Mouse (Mus musculus) testis, adult 2 months (tissue): Measurements from ENCODE around the gene Gramd1b.

Experiments used
- CTCF ChIP-seq: fragments of 200-500 bp; IDR thresholded peaks from 2 replicates; pipeline ENCODE4 v1.5.1; 2012; ENCODE audit warnings: low read depth, mild to moderate bottlenecking, inconsistent platforms, low read length, moderate library complexity; ENCODE audit not compliant: control insufficient read depth, insufficient read depth, insufficient replicate concordance
- POLR2A ChIP-seq: fragments of 200-500 bp; IDR thresholded peaks from 2 replicates; pipeline ENCODE4 v1.6.1; 2012; ENCODE audit warnings: low read depth, mild to moderate bottlenecking, inconsistent platforms, low read length, moderate library complexity; ENCODE audit not compliant: control insufficient read depth

DNA sequence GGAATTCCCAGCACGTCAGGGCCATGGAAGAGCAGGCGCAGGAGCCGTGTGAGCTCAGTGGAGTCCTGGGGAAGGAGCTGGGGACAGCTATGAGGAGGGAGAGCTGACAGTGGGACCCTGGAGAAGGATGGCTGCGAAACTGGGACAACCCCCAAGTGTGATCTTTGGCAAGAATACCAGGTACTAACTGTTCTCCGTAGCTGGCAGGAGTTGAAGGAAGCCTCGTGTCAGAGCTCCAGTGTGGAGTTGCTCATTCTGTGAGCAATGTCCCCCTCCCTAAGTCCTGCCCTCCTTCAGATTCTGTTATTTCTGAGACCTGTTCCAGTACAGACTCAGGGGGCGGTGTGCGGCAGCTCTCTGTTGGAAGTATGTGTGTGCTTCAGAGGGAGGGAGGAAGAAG is 36.9 kb upstream of the Gramd1b start:
- TF ChIP-seq CTCF = no peak
- no peak for TF ChIP-seq POLR2A
